Mouse (Mus musculus): ENCODE data around the gene Hspb7.

GRCm38 (mm10) chr4:141444451-141445327 lies 24.1 kb downstream of the Hspb7 start, which contains the start of gene Zbtb17:
- TF ChIP-seq POLR2A (IDR thresholded peaks at IDR 0.05; ENCODE audit: control insufficient read depth in 1 of 2, insufficient read depth in 1 of 2, low read depth in 1 of 2, low read length in 2 of 2, poor library complexity in 1 of 2), result peak; percentile 65 to 75; a peak in 3 of 4 replicates
- TF ChIP-seq POLR2AphosphoS5 (IDR thresholded peaks at IDR 0.05; ENCODE audit: borderline replicate concordance, low read depth, low read length), result no peak
- TF ChIP-seq MAX (IDR thresholded peaks at IDR 0.05; ENCODE audit: low read length), result 0 out of 2 replicates have a peak, but pooled peaks have one; percentile 23
- TF ChIP-seq TBP (IDR thresholded peaks at IDR 0.05; ENCODE audit: low read depth, low read length), result peak; percentile 58; the same call in 1 of the 2 replicates
- peak; percentile 97 for TF ChIP-seq SIN3A (IDR thresholded peaks at IDR 0.05; ENCODE audit: low read length)
- no peak for TF ChIP-seq E2F4 (IDR thresholded peaks at IDR 0.05; ENCODE audit: borderline replicate concordance, low read depth, low read length)
- peak; percentile 96 for TF ChIP-seq NRF1 (IDR thresholded peaks at IDR 0.05; ENCODE audit: insufficient read depth, low read depth, low read length, poor library complexity, severe bottlenecking)
- TF ChIP-seq ZKSCAN1 (IDR thresholded peaks at IDR 0.05; ENCODE audit: low read depth, low read length), result no peak
- no peak for TF ChIP-seq MAFK (IDR thresholded peaks at IDR 0.05; ENCODE audit: borderline replicate concordance, low read depth, low read length)
- no peak for TF ChIP-seq CTCF (IDR thresholded peaks at IDR 0.05 in 2 of 3, conservative IDR thresholded peaks at IDR 0.05 in 1 of 3; ENCODE audit: control insufficient read depth in 1 of 3, insufficient read depth in 1 of 3, low read depth in 2 of 3, low read length in 3 of 3, poor library complexity in 1 of 3, severe bottlenecking in 1 of 3)

Data from MEL (cell line).